Mouse (Mus musculus): ENCODE data around the gene Rfwd3.
"Not testable (repeated sequence)": the region's sequence is repeated elsewhere in the genome, so short reads cannot be mapped to it uniquely, and the experiment has no call there.

The Rfwd3 gene

DNA sequence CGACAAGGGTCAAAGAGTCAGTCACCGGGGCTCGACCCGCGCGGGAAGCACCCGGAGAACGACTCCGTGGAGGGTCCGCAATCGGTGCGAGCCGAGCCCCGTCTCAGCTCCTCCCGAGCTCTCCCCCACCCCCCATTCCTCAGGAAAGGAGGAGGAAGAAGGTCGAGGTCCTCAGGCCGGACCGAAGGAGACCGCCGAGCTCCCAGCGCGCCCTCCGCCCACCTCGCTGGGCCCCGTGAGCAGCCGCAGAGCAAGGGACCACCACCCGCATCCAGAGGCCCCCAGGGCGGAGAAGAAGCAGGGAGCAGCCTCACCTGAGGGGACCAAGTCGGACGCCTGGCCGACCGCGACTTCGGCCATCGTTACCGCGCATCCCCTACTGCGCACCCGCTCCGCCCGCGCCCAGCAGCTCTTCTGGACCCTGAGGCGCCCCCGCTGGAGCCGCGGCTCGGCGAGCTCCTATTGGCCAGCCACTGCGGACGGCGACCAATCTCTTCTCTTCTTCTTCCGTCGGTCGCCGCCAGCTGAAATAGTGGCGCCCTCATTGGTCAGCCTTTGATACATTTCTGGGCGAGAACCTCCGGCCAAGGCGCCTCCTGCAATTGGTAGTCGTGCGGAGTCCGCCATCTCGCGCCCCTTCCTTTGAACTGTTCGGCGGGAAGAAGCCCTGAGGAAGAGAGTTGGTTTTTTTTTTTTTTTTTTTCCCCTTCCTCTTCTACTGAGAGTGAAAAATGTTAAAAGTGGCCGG is at the start of gene Rfwd3:
Gene Rfwd3 (minus strand): TSS at position 402 of the 748 bp plus-strand sequence.
- peak; percentile 97 for DNase-seq (ENCODE audit: low read depth)

DNA sequence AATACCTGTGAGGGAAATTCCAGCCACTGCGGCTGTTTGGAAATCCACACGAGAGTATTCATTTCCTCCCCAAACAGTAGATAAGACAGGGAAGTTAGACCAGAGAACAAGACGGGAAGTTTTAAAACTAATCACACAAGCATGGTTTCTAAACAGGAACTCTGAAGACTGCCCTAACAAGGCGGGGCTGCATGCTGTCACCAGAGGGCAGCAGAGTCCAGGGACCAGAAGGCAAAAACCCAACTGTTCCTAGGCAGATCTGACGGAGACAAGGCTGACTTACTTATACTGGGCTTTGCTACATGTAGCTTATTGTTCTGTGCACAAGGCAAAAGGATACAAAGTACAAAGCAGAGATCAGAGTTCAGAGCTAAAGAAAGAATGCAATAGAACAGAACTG is 43.2 kb upstream of the Rfwd3 start:
- DNase-seq (ENCODE audit: low read depth), result peak; percentile 82

DNA sequence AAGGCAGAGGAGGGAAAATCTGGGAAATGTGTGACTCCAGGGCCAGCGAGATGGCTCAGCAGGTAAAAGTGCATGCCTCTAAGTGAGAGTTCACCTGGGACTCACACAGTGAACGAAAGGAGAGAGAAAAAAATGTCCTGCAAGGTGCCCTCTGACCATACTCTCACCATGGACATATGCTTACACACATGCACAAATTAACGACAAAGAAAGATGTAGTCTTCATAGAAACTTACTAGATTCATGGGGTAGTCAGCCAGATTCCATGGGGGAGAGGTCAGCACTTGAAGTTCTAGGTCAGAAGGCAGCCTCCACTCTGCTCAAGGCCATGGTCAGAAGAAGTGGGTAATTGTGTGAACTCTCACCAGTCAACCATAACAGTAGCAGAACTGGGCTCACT is 40.2 kb upstream of the Rfwd3 start:
- no peak for DNase-seq (ENCODE audit: low read depth)

DNA sequence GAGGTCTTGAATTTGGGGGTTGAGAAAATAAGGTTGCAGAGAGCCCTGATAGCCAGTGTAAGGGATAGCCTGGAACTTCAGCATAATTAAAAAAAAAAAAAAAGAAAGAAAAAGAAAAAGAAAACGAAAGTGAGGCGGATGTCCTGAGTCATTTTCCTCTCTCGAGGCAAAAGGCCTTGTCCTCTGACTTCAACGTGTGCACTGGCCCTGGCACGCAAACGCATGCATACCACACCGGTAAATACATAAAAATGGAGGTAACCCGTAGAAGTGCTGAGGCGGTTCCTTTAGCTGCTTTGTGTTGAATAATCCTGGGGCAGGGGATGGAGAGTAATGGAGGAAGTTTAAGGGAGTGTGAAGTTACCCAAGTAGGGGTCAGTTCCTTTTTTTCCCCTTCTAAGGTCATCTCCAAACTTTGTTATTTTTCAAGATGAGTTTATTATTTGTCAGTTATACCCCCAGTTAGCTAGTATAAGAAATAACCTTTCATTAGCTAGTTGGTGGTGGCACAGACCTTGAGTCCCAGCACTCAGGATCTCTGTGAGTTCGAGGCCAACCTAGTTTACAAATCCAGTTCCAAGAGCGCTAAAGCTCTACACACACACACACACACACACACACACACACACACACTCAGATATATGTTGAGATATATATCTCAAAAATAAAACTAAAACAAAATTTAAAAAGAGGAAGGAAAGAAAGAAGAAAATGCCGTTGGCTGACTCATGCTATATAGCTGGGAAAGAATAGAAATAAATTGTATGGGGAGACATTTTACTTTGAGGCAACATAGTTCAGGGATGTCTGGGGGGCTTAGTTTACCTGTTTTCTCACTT is 38.6 kb upstream of the Rfwd3 start:
- no peak for DNase-seq (ENCODE audit: low read depth)

DNA sequence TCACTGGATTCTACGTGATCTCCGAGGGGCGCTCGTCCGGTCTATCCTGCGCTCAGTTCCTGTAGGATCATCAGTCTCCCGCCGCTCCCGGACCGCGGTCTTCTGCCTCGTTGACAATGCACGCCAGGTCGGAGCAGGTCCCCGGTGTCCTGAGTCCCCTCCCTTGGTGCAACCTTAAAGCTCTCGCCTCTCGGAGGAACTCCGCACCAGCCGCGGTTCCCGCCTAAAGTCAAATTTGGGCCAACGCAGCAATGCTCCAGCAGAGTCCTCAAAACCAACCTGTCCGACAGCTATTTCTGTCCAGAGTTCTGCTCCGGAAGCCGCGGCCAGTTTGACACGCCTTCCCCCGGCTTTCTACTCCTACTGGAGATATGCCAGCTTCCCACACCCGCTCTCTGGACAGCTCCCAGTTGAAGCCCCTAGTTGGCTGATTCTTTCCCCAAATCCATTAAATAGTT is 37.9 kb upstream of the Rfwd3 start, which contains the start of gene Mlkl:
Gene Mlkl (minus strand): TSS at position 288 of the 458 bp plus-strand sequence.
- DNase-seq (ENCODE audit: low read depth), result peak; percentile 58

DNA sequence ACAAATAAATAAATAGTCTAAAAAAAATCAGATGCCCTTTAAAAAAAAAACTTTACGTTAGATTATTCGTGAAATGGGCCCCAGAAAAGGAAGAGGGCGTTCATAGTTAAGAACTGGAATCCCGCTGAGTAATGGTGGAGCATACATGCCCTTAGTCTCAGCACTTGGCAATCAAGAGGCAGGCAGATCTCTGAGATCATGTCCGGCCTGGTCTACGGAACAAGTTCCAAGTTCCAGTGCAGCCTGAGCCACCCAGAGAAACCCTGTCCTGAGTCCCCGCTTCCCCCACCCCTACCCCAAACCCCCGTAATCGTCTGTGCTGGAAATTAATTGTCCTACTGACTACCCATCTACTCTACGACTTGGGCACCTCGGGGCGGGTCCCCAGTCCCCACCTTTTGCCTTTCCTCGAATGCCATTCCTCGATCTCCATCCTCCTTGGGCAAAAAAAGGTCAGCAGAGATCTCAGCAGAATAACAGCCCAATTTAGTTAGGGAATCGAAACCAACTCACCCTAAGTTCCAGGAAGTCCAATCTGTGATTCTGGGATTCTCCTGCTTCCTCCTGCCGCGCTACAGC is 37.4 kb upstream of the Rfwd3 start:
- peak; percentile 34 for DNase-seq (ENCODE audit: low read depth)

DNA sequence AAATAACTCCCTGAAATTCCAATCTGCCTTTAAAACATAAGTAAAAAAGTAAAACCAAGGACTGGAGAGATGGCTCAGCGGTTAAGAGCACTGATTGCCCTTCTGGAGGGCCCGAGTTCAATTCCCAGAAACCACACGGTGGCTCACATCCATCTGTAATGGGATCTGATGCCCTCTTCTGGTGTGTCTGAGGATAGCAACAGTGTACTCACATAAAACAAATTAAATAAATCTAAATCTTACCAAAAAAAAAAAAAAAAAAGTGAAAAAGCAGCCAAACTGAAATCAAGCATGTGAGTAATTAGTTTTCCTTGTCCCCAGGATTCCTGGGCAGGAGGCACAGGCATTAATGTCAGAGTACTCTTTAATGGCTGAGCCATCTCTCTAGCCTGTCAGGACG is 36.7 kb upstream of the Rfwd3 start:
- DNase-seq (ENCODE audit: low read depth), result no peak

DNA sequence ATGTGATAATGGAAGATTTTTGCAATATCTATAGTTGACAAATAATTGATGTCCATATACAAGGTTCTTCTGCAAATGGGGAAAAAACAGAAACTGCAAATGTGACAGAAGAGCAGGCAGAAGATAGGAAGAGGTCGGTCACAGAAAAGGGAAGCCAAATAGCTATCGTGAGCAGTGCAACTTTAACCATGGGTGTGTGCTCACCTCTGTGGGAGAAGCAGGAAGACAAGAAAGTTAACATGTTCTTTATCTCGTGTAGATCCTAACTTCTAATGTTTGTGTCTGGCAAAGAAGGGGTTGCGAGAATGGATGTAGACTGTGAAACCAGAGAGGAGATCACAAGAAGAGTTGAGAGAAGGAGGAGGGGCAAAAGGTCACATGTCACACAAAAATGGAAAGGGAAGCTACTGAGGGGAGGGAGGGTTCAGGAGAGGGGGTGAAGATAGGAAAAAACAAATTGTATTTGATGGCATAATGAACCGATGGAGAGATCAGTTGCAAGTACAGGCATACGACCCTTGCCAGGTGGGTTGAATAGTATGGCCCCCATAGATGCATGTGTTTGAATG is 25.3 kb upstream of the Rfwd3 start:
- DNase-seq (ENCODE audit: low read depth), result no peak

DNA sequence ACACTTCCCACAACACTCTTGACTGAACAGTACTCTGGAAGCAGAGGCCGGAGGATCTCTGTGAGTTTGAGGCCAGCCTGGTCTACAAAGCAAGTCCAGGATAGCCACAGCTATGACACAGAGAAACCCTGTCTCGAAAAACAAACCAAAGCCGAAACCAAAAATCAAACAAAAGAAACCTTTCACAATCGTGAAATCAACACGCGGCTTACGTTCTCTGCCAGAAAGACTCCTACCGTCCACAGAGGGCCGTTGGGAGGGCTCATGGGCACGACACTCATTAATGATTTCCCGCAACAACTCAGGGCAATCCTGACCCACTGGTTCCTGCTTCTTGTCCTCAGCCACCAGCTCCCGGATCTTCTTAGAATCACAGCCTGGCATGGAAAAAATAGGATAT is 14.7 kb upstream of the Rfwd3 start:
- no peak for DNase-seq (ENCODE audit: low read depth)

DNA sequence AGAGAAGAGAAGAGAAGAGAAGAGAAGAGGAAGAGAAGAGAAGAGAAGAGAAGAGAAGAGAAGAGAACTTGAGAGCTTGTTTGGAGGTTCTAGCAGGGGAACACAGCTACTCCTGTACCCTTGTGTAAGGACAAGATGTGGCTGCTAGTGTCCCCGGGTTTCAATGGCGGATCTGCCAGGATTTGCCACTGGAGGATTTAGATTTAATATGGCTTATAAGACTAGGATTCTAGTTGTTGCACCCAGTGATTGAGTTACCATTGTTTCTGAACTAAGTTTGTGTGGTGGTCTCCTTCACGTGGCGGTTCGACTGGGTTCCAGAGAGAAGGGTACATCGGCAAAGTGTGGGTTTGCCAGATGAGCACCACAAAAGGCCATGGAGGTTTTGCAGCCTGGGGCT is 13.9 kb upstream of the Rfwd3 start:
- DNase-seq (ENCODE audit: low read depth), result not testable (repeated sequence)

DNA sequence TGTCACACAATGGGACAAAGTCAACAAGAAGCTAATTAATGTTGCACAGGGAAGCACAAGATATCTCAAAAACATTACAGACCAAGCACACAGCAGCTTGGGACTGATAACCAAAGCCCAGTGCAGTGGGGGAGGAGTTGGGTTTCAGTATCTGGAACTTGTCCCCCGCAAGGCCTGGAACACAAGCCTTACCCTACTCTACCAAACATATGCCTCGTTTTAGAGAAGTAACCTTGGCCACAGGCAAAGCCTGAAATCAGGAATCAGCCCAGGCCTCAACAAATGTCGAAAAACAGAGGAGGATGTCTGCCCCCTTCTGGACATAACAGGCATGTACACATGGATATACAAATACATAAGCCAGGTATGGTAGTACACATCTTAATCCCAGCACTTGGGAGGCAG is 12.7 kb upstream of the Rfwd3 start:
- peak; percentile 32 for DNase-seq (ENCODE audit: low read depth)

DNA sequence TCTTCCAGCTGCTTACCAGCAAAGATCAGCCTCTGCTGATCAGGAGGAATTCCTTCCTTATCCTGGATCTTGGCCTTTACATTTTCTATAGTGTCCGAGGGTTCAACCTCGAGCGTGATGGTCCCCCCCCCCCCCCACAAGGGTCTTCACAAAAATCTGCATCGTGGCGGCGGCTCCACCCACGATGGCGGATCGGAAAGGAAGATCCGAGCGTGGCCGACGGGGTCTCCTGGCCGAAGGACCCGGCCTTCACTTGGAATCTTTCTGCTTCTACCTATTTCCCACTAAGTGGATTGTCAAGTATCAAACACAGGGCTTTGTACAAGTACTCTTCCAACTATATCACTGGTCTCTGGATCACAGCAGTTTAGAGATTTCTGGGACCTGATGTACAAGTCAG is 10.0 kb upstream of the Rfwd3 start:
- not testable (repeated sequence) for DNase-seq (ENCODE audit: low read depth)

DNA sequence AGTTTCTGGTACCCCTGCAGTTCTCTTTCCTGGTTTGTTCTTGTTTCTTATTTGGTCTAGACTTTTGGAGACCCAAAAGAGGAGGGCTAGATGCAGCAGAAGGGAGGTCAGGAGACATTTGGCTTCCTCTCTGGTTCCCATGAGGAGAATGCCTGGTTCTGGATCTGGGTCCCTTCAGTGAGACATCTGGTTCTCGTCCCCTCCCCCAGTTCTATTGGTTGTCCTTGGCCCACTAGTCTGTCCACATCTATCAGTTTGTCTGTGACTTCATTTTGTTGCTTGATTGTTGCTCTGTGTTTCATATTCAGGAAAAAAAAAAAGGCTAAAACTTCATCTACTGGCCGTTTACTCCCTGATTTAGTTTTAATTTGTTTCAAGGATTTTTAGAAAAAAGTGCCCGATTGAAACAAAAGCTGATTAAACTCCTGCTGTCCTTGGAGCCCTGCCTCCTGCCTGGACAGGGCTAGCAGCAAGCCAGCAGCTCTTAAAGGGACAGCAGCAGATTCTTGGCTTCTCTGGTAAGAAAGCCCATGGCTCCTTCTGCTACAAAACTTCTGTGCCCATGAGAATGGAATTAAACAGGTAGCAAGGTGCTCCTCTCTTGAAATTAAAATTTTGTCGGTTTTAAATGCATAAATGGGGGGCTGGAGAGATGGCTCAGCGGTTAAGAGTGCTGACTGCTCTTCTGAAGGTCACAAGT is 5.2 kb upstream of the Rfwd3 start:
- DNase-seq (ENCODE audit: low read depth), result no peak

DNA sequence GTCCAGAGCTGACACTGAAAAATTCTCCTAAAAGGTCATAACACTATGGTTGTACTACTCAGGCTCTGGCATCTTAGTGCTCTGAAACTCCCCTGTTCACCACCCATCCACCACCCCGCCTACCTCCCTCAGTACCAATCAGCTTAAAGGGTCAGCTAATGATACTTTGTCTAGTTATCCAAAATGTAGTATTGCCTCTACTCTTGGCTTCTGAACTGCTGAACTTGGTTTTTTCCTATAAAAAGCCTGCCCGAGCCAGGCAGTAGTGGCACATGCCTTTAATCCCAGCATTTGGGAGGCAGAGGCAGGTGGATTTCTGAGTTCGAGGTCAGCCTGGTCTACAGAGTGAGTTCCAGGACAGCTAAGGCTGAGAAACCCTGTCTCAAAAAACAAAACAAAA is 4.3 kb upstream of the Rfwd3 start:
- no peak for DNase-seq (ENCODE audit: low read depth)

DNA sequence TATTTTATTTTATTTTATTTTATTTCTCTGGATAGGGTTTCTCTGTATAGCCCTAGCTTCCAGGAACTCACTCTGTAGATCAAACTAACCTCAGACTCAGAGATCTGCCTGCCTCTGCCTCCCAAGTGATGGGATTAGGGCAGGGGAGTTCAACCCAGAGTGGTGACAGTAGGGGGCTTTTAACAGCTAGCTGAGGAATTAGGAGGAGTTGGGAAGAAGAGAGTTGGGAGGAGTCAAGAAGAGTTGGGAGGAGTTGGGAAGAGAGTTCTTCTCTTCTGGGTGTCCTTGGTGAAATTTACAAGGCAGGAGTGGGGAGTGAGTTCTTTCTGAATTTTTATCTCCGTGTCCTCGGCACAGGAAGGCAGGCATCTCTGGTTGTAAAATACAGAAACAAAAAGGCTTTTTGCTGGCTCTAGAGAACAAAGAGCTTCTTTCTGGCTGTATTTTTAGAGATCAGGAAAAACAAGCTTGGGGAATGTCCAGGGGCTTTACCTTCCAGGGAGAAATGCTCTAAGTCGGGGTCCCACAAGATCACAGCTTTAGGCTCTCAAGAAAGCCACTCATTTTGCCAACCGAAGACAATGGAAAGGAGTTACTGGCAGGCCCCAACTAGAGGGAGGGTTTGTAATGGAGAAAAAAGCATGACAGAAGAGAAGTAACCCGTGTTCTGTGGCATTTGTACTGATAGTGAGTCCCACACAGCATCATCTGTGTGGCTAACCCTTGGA is 3.2 kb upstream of the Rfwd3 start:
- not testable (repeated sequence) for DNase-seq (ENCODE audit: low read depth)

DNA sequence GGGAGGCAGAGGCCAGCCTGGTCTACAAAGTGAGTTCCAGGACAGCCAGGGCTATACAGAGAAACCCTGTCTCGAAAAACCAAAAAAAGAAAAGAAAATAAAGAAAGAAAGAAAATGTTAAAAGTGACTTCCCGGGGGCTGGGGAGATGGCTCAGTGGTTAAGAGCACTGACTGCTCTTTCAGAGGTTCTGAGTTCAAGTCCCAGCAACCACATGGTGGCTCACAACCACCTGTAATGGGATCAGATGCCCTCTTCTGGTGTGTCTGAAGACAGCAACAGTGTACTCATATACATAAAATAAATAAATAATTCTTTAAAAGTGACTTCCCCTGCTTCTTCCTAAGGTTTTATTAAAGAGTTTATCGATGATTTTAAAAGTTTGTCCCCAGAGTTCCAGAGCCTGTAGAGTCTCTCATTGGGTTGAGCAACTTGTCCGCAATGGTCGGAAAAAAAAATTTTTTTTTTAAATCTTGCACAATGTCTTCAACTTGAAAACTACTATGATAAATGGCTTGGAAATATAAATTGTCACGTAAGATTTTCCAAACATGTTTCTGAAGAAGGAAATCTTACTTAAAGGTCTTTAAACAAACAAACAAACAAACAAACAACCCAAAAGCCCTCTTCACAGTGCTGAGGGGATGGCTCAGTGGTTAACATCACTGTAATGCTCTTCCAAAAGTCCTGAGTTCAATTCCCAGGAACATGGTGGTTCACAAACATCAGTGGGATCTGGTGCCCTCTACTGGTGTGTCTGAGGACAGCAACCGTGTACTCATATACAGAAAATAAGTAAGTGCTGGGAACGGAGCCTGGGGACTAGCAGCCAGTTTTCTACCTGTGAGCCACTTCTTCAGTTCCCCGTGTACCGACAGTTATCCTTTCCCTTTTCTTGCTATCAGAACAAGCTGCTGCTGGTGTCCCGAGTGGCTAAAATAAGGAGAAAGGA is 850 bp upstream of the Rfwd3 start:
- peak; percentile 48 for DNase-seq (ENCODE audit: low read depth)

DNA sequence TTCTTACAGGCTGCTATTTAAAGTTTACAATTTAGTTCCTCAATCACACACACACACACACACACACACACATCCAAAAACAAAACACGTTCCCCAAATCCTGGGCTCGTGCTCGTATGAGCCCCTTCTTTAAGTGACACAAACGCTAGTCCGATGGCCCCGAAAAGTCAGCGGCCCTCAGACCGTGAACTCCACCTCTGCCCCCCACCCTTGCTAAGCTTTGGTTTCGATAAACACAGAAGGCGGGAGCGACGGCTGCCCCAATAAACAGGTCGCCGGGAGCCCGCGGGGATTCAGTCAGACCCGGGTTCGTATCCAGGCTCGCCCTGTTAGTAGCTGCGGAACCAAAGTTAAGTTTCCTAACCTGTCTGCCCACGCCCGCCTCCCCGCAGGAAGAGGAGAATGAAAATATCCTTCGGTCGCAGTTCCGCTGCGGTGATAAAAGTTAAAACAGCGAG is 630 bp downstream of the Rfwd3 start:
- DNase-seq (ENCODE audit: low read depth), result peak; percentile 80

DNA sequence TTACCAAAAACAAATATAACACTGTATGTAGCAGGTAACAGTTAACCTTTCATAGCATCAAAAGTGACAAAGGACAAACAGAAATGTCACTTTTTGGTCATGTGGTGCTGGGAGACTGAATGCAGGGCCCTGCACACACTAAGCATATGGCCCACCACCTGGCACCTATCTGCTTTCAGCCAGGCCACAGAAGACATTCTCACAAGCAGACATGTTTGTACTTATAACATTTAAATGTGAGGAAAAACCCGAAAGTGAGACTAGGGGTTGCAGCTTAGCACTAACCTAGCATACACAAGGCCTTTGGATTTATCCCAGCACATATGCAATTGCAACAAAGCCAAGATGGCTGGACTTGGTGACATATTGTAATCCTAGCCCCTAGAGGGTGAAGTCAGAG is 2.0 kb downstream of the Rfwd3 start:
- no peak for DNase-seq (ENCODE audit: low read depth)

DNA sequence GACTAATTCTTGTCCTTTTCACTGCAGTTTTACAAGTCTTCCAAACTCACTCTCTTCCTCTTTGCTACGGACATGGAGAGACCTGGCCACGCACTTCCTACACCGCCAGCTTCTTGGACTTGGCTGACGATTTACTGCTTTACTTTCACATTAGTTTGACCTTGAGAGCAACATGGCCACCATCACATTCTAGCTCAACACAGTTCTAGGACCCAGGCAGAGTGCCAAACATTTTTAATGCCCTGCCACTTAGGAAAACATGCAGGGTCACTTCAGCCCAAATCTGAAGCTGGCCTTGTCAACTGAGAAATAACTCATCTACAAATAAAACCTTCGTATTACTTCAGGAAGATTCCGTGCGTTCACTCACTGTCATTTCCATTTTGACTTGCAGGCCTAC is 8.3 kb downstream of the Rfwd3 start:
- no peak for DNase-seq (ENCODE audit: low read depth)

DNA sequence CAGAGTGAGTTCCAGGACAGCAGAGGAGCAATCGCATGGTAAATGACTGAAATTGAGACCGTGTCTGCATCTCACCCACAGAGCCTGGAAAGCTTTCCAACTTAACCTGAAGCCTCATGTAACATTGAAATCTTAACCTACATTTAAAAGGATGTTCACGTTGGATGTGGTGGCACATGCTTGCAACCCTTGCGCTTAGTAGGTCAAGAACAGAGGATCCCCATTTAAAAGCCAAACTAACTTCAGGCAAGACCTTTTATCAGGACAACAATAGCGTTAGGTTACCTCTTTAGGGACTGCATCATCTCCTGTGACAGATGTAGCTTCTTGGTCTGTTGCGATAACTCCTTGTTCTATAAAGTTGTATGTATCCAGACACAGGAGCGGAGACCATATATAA is 9.4 kb downstream of the Rfwd3 start:
- DNase-seq (ENCODE audit: low read depth), result no peak
